In genomic region chr17:86358388-86358787, GRCm38 (mm10) we compare ENCODE assay signal across 11 mouse cellular contexts.
DNase-seq lines count a peak whose midpoint lies in the region; ATAC-seq lines count a peak whose summit lies in the region.
"Had no signal": no experiment of that assay in that cellular context is flagged by ENCODE, and none has a peak within 500 bp of the region (broad histone marks: within the 10 kb centered on the region; RNA-seq: fewer than 3 reads in every experiment).

No protein-coding gene starts in this region.

- ATAC-seq in frontal cortex, adult (ENCODE audit: low TSS enrichment), result peak; percentile 29; the same call in 1 of the 2 replicates
- ATAC-seq in intestine, embryonic 15.5 days, result peak; percentile 62

- H3K27ac ChIP-seq in intestine, embryonic 15.5 days, result no peak overlapping the region
- H3K27ac ChIP-seq: liver, embryonic 15.5 days; midbrain, embryonic 12.5 days had no signal

- H3K36me3 ChIP-seq in intestine, embryonic 15.5 days, result no peaks in the 10 kb centered on the region
- H3K36me3 ChIP-seq: liver, embryonic 15.5 days; midbrain, embryonic 12.5 days had no signal

- whole genome bisulfite sequencing in intestine, embryonic 15.5 days, result 30% methylated on average over 5 of the region's 5 CpGs

- H3K4me3 ChIP-seq in intestine, embryonic 15.5 days (replicated peaks), result no peak overlapping the region
- H3K4me3 ChIP-seq: liver, embryonic 15.5 days; midbrain, embryonic 12.5 days had no signal

- H3K9me3 ChIP-seq in intestine, embryonic 15.5 days, result no peaks in the 10 kb centered on the region
- H3K9me3 ChIP-seq: liver, embryonic 15.5 days; midbrain, embryonic 12.5 days had no signal

- DNase-seq in frontal cortex, postnatal 14 days (ENCODE audit: low spot score in 2 of 2), result no peak
- DNase-seq in spleen, postnatal 36 days (ENCODE audit: low spot score in 2 of 2), result peak; percentile 63
- no peak for DNase-seq in spleen, postnatal 14 days (ENCODE audit: low spot score in 2 of 2)
- DNase-seq in thymus, postnatal 4 days, result peak; percentile 20
- no peak for DNase-seq in layer of hippocampus, adult 9-11 months
- DNase-seq in testis, postnatal 14 days (ENCODE audit: low spot score), result no peak
- DNase-seq: kidney, postnatal 36 days had no signal

- no peak overlapping the region for H3K9ac ChIP-seq in intestine, embryonic 15.5 days
- H3K9ac ChIP-seq: liver, embryonic 15.5 days; midbrain, embryonic 12.5 days had no signal

- no peak overlapping the region for H3K4me2 ChIP-seq in intestine, embryonic 15.5 days (replicated peaks)
- H3K4me2 ChIP-seq: liver, embryonic 15.5 days; midbrain, embryonic 12.5 days had no signal

- peaks cover 13% of the 10 kb centered on the region for H3K4me1 ChIP-seq in intestine, embryonic 15.5 days (replicated peaks)
- H3K4me1 ChIP-seq: liver, embryonic 15.5 days had no signal

- H3K27me3 ChIP-seq in intestine, embryonic 15.5 days (replicated peaks), result no peaks in the 10 kb centered on the region
- H3K27me3 ChIP-seq: liver, embryonic 15.5 days; midbrain, embryonic 12.5 days had no signal

Comparison
In these comparisons a context has a peak if more than half of its experiments do, and no peak if none do; other contexts are left out.
1. DNase-seq: peak in spleen, postnatal 36 days (2 of 2) and thymus, postnatal 4 days (single experiment); none in frontal cortex, postnatal 14 days (0 of 2), spleen, postnatal 14 days (0 of 2), layer of hippocampus, adult 9-11 months (single experiment) and testis, postnatal 14 days (single experiment).